Mouse (Mus musculus): ENCODE results near the gene Gjb4.

Gene Gjb4

DNA sequence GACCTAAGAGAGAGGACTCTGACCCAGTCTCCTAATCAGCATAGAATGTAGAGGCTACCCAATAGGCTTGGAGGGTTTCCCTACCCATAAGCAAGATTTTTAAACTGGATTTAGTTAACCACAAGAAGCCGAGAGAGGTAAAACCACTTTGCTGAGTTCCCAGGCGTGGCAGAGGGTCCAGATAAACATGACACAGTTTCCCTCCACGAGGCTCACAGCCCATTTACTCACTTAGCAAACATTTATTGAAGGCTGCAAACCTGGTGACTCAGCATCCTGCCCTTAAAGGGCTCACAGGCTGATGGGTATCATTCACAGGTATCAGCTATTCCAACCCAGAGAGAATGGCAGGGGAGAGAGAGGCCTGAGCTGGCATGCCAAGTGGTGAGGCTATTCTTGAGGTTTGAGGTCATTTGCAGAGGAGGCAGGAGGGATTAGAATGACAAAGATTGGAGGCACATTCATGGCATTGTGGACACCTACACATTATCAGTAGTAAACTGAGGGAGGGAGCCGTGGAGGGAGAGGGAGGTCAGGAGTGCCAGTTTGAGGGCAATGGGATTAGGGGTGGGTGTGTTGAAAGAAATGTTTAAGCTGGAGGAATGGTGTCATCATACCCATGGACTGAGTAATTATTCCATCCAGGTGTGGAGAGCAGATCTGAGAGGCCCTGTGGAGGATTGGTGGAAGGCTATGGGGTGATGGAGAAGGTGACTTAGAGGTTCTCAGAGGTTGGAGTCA lies 4.2 kb downstream of the Gjb4 start:
- DNase-seq: no peak

DNA sequence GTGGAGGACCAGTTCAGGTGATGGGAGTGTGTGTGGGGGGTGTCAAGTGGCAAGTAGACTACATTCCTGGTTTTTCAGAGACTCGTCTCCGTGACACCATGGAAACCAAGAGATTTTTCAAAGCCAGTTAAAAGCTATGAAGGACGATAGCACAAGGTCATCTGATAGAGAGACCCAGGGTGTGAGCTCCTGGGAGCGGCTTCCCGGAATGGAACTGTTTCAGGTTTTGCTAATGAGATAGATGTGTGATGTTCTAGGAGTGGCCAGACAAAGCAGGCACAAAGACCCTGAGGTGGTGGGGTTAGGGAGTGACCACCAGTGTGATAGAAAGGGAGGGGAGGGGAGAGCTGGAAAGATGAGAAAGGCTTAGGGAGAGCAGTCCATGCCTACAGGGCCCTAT lies 8.9 kb downstream of the Gjb4 start:
- no peak for DNase-seq

- no peak for DNase-seq
Observed at GRCm38 (mm10) chr4:127341372-127341771, 12.5 kb downstream of the Gjb4 start.

DNA sequence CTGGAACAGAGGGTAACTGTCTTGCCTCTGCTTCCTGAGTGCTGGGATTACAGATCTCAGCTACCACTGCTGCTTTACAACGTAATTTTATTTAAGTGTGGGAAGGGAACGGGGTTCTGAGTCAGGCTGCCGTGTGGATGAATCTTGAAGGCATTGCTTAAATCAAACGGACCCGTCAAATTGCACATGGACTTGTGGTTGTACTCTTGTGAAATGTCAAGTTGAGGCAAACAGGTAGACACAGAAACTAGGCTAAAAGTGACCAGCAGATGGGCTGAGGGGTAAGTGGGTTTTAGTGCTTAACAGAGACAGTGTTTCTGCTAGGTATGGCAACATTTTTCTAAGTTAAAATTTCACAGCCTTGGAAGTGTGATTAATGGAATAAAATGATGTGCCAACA lies 16.2 kb downstream of the Gjb4 start:
- no peak for DNase-seq

GRCm38 (mm10) chr4:127334870-127335504 lies 18.9 kb downstream of the Gjb4 start:
- DNase-seq: no peak

- no peak for DNase-seq
Observed at GRCm38 (mm10) chr4:127331171-127331570, 22.7 kb downstream of the Gjb4 start.

- DNase-seq: no peak
Observed at GRCm38 (mm10) chr4:127330181-127331100, 23.4 kb downstream of the Gjb4 start, which contains the start of gene Gjb3. TSS of gene Gjb3 (minus strand) at chr4:127330844.

GRCm38 (mm10) chr4:127329751-127330150 lies 24.1 kb downstream of the Gjb4 start:
- no peak for DNase-seq

DNA sequence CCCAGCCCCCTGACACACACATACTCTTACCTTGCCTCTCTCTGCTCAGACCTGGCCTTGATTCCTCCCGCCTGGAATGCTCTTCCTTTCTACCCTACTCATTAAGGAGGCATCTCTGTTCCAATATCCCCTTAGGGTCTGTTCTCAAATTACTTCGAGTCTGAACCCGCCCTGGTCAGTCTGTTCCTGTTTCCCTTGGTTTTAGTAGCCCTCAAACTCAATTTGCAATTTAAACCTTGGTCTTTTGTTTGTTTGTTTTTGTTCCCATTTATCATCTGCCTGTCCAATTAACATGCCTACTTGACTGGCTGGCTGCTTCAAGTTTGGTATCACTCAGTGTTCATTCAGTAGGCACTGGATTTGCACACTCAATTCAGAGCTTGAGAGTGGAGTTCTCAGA lies 24.8 kb downstream of the Gjb4 start:
- no peak for DNase-seq

DNA sequence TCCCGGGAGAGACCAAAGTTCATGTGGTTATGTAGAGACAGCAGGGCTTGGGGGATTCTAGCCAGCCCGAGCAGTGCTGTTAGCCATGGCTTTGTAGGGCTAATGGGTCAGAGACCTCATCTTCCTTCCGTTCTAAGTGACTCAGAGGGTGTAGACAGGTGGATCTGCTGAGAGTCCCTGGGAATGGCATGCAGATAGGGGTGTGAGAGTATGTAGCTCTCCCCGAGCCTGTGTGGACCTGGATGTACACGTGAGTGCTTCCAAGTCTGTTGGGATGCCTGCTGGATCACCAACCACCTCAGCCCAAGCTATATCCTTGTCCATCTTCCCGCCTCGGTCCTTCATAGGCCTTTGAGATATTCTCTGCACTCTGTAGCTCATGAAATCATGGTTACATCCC lies 25.5 kb downstream of the Gjb4 start:
- no peak for DNase-seq

- no peak for DNase-seq
Observed at GRCm38 (mm10) chr4:127327749-127328148, 26.1 kb downstream of the Gjb4 start.

DNA sequence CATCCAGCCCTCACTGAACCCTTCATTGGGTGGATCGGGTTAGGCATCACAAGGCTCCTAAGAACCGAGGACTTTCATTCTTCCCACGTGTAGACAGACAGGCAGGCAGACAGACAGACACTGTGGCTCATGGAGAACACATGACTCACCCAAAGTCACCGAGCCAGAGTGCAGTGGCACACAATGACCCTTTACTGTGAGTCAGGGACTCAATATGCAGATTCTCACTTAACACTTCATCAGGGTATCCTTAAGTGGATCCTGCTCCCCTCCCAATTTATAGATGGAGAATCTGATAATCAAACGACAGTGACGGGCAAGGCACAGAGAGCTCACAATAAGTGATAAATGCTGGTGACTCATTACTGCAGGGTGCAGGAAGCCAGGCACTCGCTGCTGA lies 26.6 kb downstream of the Gjb4 start:
- DNase-seq: no peak

- no peak for DNase-seq
Observed at GRCm38 (mm10) chr4:127325276-127325675, 28.6 kb downstream of the Gjb4 start.

GRCm38 (mm10) chr4:127324759-127325158 lies 29.1 kb downstream of the Gjb4 start:
- peak; percentile 39 to 58 for DNase-seq

DNA sequence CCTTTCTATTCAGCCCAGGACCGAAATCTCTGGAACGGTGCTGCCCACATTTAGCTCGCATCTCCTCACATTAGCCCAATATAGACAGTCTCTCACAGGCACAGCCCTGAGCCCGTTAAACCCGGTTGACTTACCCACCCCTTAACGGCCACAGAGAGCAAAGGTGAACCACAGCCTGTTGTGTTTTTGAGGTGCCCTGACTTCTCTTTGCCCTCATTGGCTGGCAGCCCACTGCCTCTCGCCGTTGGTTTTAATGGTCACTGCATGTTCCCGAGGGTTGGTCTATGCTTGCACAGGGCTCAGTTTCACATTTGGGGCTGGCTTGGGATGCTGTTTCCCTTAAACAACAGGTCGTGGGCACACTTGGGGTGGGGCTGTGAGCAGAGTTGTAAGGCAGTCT lies 29.6 kb downstream of the Gjb4 start:
- DNase-seq: no peak

DNA sequence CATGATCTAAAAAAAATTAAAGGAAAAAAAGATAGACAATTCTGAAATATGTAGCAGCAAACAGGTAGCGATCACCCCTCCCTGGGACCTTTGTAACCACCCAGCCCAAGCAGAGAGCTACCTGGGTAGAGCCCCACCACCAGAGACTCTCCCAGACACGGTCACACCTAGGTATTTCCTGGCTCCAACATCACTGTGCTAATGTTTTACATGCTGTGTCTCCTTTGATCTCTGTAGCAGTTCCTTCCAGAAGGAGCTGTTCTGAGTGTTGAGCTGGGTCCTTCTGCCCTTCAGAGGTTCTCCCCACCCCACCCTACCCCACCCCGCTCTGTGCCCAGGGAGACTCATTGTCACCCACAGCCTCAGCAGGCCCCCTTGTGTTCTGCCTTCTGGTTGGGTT lies 30.2 kb downstream of the Gjb4 start:
- no peak for DNase-seq

DNA sequence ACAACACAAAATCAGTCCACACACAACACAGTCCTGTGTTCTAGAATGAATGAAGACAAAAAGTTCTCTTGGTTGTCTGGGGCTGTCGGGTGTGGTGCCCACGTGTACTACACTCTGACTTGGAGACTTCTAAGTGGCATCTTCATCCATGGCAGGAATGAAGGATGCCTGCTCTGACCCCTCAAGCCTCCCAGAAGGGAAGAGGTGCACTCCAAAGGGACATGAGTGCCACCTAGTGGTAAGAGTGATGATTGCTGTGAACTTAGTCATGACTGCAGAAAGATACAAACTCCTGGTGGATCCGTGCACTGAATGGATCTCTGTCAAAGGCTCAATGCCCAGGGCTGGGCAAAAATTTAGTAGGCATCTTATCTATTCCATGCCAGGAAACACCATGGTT lies 34.3 kb downstream of the Gjb4 start:
- DNase-seq: peak in 1 of 2 experiments; percentile 16

DNA sequence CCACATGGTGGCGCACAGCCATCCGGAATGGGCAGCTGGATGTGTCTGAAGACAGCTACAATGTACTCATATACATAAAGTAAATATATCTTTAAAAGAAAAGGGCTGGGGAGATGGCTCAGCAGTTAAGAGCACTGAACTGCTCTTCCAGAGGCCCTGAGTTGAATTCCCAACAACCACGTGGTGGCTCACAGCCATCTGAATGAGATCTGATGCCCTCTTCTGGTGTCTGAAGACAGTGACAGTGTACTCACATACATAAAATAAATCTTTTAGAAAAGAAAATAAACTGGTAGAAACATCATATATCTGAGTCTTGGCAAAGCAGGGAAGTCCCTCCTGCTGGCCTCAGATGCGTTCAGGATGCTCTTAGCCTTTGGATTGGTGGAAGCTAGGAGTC lies 36.7 kb downstream of the Gjb4 start:
- no peak for DNase-seq

DNA sequence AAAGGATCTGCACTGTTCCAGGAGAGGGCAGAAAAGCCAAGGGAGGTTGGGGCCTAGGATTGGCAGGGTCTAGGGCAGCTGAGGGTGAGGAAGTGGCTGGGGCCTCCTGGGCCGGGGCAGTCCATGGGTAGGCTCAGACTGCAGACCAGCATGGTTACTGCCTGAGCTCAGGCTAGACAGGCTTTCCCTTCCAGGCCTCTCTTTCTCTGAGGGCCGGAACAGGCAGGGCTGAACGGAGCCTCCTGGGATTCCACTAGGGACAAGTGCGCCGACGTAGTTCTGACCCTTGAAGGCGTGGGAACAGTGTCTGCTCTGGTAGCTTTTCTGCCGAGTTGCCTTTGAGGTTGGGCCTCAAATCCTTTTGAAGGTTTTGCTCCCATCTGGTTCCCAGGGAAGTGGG lies 38.1 kb downstream of the Gjb4 start:
- DNase-seq: no peak

DNA sequence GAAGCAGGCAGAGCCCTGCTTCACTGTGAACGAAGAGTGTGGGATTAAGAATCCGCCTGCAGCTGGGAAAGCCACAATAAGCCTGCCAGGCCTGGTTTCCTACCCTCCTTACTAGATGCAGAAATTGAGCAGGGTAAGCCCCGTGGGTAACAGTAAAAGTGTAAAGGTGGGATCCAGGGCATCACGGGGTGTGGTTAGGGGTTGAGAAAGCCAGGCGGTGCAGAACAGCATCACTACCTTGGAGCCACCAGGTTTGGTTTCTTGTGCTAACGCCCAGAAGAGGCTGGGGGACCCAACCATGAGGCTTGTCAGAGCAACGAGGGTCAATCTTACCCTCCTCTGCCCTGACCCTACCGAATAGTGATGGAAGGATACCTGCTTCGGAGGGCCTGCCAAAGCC lies 39.3 kb downstream of the Gjb4 start:
- no peak for DNase-seq

GRCm38 (mm10) chr4:127313861-127314260 lies 40.0 kb downstream of the Gjb4 start, which contains the start of gene Gja4:
TSS of gene Gja4 (minus strand) at chr4:127314039.
- DNase-seq: peak; percentile 34 to 45

DNA sequence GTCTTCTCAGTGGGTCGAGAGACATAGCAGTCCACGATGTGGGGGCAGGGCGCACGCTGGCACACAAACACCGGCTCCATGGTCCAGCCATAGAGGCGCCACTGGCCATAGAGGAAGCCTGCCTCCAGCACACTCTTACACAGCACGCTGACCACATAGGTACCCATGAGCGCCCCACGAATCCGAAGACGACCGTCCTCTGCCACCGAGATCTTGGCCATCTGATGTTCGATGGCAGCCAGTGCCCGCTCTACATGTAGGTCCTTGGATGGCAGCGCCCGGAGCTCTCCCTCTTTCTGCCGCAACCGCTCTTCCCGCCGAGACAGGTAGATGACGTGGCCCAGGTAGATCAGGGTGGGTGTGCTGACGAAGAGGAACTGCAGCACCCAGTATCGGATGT lies 41.5 kb downstream of the Gjb4 start:
- no peak for DNase-seq

GRCm38 (mm10) chr4:127311561-127311960 lies 42.3 kb downstream of the Gjb4 start:
- DNase-seq: no peak

DNA sequence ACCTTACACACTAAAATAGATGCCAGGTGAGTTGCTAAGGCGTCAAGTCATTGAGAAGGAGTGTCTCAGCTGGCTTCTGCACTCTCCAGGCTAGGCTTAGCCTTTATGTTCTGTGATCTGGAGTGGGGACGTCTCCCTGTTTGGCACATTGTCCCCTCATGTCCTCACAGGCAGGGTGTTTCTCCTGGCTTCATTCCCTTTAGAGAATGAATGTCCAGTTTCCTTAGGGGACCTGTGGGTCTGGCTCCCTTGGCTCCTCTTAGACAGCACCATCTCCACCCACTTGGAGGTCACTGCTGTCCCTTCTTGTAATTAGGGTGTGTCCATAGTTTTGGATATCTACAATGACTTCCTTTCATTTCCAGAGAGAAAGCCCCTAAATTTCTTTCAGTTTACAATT lies 47.0 kb downstream of the Gjb4 start:
- DNase-seq: no peak

Data from thymus, postnatal 36 days (tissue).